Mouse (Mus musculus) neural tube, embryonic 12.5 days (tissue): ENCODE data around the gene Dmd. TPM values are rescaled to one million over a fixed set of nuclear protein-coding genes. Genes with fewer than 3 reads are reported as not detected.

Experiments
- ATAC-seq: fragments of 200-750 bp; cut with Nextera tagmentation; 2 replicates; pipeline ENCODE4 v1.8.0; 2017; ENCODE audit warnings: low read depth, mild to moderate bottlenecking, moderate TSS enrichment, moderate library complexity; ENCODE audit not compliant: low FRiP score
- H3K27ac ChIP-seq: fragments of 300-500 bp; sonication (generic); 2 replicates; pipeline ENCODE4 v1.5.1; 2016
- H3K27me3 ChIP-seq: fragments of 300-500 bp; sonication (generic); replicated peaks from 2 replicates; pipeline ENCODE4 v1.6.1; 2016; ENCODE audit warnings: mild to moderate bottlenecking
- H3K36me3 ChIP-seq: fragments of 300-500 bp; sonication (generic); 2 replicates; pipeline ENCODE4 v1.6.1; 2016; ENCODE audit warnings: mild to moderate bottlenecking
- H3K4me1 ChIP-seq: fragments of 300-500 bp; sonication (generic); 2 replicates; pipeline ENCODE4 v1.6.1; 2016
- H3K4me2 ChIP-seq: fragments of 300-500 bp; sonication (generic); replicated peaks from 2 replicates; pipeline ENCODE4 v1.6.1; 2016; ENCODE audit warnings: mild to moderate bottlenecking
- H3K4me3 ChIP-seq: fragments of 300-500 bp; sonication (generic); 2 replicates; pipeline ENCODE4 v1.5.1; 2016
- H3K9ac ChIP-seq: fragments of 300-500 bp; sonication (generic); 2 replicates; pipeline ENCODE4 v1.6.1; 2016; ENCODE audit warnings: mild to moderate bottlenecking
- H3K9me3 ChIP-seq: fragments of 300-500 bp; sonication (generic); 2 replicates; pipeline ENCODE4 v1.6.1; 2016; ENCODE audit warnings: mild to moderate bottlenecking
- WGBS: fragments of 180-500 bp; shearing (Covaris S2); methylation state at CpG from one replicate; pipeline ENCODE4 v1.1.7; 2016; 5-methylcytosine and 5-hydroxymethylcytosine counted together
- polyA plus RNA-seq: library from polyadenylated mRNA; unstranded; fragments of >200 nt; fragmentation: Nextera tagmentation; extraction: Ambion mirVana; gene quantifications from 2 replicates; pipeline ENCODE4 v1.2.1, GENCODE M21; 2016

Dmd gene
- polyA plus RNA-seq, 1 experiment from 2014 or later, result 21.3 TPM

DNA sequence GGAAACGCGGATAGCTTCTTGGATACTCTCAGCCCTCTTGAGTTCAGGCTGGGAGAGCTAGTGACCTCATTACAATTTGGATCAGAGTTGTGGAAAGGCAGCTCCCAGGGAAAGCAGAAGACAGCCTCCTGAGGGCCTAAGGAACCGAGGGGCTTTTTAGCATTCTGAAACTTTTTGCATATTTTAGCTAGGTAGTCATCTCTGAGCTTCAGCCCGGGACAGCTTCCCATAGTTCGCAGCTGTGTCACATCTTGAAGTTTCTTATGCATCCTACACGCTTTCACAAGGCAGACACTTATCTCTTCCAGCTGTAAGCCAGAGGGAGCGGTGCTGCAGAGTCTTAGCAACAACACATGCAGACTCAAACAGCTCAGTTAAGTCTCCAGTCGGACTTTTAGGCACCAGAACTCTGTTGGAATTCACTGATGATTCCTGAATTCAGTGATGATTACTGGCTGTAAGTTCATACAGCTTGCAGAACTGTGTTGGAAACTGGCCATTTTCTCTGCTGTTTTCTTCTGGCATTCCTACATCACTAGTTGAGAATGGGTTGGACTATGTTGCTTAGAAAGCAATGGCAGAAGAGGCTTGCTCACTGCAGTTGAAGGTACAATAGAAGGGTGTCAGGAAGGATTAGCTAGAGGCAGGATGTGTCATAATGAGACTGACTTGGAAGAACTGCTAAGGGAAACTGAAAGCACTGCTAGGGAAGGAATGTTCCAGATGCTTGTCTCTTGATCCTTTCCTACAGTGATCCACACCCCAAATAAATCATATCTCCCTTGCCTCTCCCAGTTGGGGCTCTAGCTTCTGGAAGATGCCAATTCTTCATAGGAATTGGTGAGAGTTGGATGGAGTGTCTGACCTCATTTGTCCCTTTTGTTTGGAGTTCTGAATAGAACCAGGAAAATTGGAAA lies 2135.8 kb downstream of the Dmd start:
- ATAC-seq, result no peak
- H3K36me3 ChIP-seq, result no peaks in the 10 kb centered on the region
- H3K4me1 ChIP-seq, result no peaks in the 10 kb centered on the region
- no peak overlapping the region for H3K27ac ChIP-seq
- H3K27me3 ChIP-seq, result no peaks in the 10 kb centered on the region
- H3K9ac ChIP-seq, result no peak overlapping the region
- no peaks in the 10 kb centered on the region for H3K9me3 ChIP-seq
- no peak overlapping the region for H3K4me2 ChIP-seq
- 74% methylated on average over 8 of the region's 8 CpGs for WGBS
- H3K4me3 ChIP-seq, result no peak overlapping the region

- Histone ChIP-seq H3K27me3 (no peaks in the 10 kb centered on the region), H3K36me3 (no peaks in the 10 kb centered on the region), H3K4me2 (no peak overlapping the region), H3K4me3 (no peak overlapping the region), H3K9me3 (no peaks in the 10 kb centered on the region), H3K27ac (no peak overlapping the region), H3K4me1 (no peaks in the 10 kb centered on the region), H3K9ac (no peak overlapping the region)
- WGBS, result 66% methylated on average over 7 of the region's 7 CpGs
- ATAC-seq, result no peak
Observed at GRCm38 (mm10) chrX:85089506-85089905, 2140.8 kb downstream of the Dmd start.

DNA sequence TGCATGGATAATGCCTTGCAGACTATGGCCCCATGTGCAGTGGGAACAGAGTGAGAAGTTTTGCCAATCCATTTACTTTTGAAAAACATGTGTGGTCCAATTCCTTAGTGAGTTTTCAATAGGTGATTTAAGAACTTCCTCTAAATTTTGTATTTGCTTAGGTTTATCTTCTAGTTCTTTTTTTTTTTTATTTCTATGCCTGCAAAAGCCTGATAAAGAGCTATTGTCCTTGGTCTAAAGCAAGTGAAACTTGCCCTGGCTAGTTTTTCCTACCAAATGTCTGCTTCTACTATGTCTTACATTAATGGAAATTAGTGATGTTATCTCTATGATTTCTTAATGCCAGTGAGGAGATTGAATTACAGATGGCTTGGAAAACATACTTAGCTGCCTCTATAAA lies 2144.7 kb downstream of the Dmd start:
- no peak overlapping the region for H3K9ac ChIP-seq
- no peak overlapping the region for H3K4me3 ChIP-seq
- H3K36me3 ChIP-seq, result no peaks in the 10 kb centered on the region
- ATAC-seq, result no peak
- H3K4me1 ChIP-seq, result no peaks in the 10 kb centered on the region
- H3K27ac ChIP-seq, result no peak overlapping the region
- no peak overlapping the region for H3K4me2 ChIP-seq
- no peaks in the 10 kb centered on the region for H3K27me3 ChIP-seq
- no peaks in the 10 kb centered on the region for H3K9me3 ChIP-seq

GRCm38 (mm10) chrX:85098691-85099090 lies 2150.0 kb downstream of the Dmd start:
- Histone ChIP-seq H3K27ac (no peak overlapping the region), H3K4me3 (no peak overlapping the region), H3K4me1 (no peaks in the 10 kb centered on the region), H3K9ac (no peak overlapping the region), H3K4me2 (no peak overlapping the region), H3K27me3 (no peaks in the 10 kb centered on the region), H3K36me3 (no peaks in the 10 kb centered on the region), H3K9me3 (no peaks in the 10 kb centered on the region)
- no peak for ATAC-seq

- Histone ChIP-seq H3K9me3 (no peaks in the 10 kb centered on the region), H3K36me3 (no peaks in the 10 kb centered on the region), H3K27me3 (no peaks in the 10 kb centered on the region), H3K9ac (no peak overlapping the region), H3K4me3 (no peak overlapping the region), H3K4me1 (no peaks in the 10 kb centered on the region), H3K4me2 (no peak overlapping the region), H3K27ac (no peak overlapping the region)
- no peak for ATAC-seq
Observed at GRCm38 (mm10) chrX:85112418-85112817, 2163.7 kb downstream of the Dmd start.

GRCm38 (mm10) chrX:85132706-85133105 lies 2184.0 kb downstream of the Dmd start:
- no peak overlapping the region for H3K4me3 ChIP-seq
- no peak for ATAC-seq
- no peaks in the 10 kb centered on the region for H3K4me1 ChIP-seq
- no peak overlapping the region for H3K4me2 ChIP-seq
- no peaks in the 10 kb centered on the region for H3K9me3 ChIP-seq
- no peak overlapping the region for H3K9ac ChIP-seq
- H3K36me3 ChIP-seq, result no peaks in the 10 kb centered on the region
- 84% methylated on average over 3 of the region's 3 CpGs for WGBS
- H3K27me3 ChIP-seq, result no peaks in the 10 kb centered on the region
- H3K27ac ChIP-seq, result no peak overlapping the region

GRCm38 (mm10) chrX:85137293-85137692 lies 2188.6 kb downstream of the Dmd start:
- no peak for ATAC-seq
- H3K27ac ChIP-seq, result no peak overlapping the region
- no peak overlapping the region for H3K4me2 ChIP-seq
- H3K27me3 ChIP-seq, result no peaks in the 10 kb centered on the region
- H3K4me3 ChIP-seq, result no peak overlapping the region
- H3K36me3 ChIP-seq, result no peaks in the 10 kb centered on the region
- no peaks in the 10 kb centered on the region for H3K4me1 ChIP-seq
- H3K9me3 ChIP-seq, result no peaks in the 10 kb centered on the region
- 82% methylated on average over 5 of the region's 5 CpGs for WGBS
- no peak overlapping the region for H3K9ac ChIP-seq

DNA sequence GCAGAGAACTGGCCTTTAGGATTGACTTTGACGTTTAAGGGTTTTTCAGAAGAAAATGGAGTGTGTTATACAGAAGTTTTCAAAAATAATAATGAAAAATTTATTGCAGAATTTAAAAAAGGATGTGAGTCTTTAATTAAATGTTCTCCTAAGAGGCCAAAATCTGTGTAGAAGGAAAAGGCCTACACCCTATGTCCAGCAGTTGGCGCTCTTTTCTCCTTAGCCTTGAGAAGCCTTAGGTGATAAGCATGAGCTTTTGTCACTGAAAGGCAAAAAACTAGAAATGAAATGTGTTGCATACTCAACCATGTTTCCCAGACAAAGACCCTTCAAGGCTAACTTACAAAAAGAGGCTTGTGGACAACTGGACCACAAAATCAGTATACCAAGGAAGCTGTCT lies 2222.6 kb downstream of the Dmd start:
- no peak for ATAC-seq
- 66% methylated on average over 2 of the region's 2 CpGs for WGBS
- H3K4me1 ChIP-seq, result no peaks in the 10 kb centered on the region

GRCm38 (mm10) chrX:85187565-85187964 lies 2238.9 kb downstream of the Dmd start:
- Histone ChIP-seq H3K4me2 (no peak overlapping the region), H3K9ac (no peak overlapping the region), H3K27ac (no peak overlapping the region), H3K4me3 (no peak overlapping the region), H3K36me3 (no peaks in the 10 kb centered on the region), H3K27me3 (no peaks in the 10 kb centered on the region), H3K9me3 (no peaks in the 10 kb centered on the region), H3K4me1 (no peaks in the 10 kb centered on the region)
- ATAC-seq, result no peak
- 67% methylated on average over 2 of the region's 2 CpGs for WGBS

More for the DNA sequence above, 2222.6 kb downstream of the Dmd start:
- Histone ChIP-seq H3K9me3 (no peaks in the 10 kb centered on the region), H3K36me3 (no peaks in the 10 kb centered on the region), H3K27ac (no peak overlapping the region), H3K4me3 (no peak overlapping the region), H3K9ac (no peak overlapping the region), H3K27me3 (no peaks in the 10 kb centered on the region), H3K4me2 (no peak overlapping the region)

- H3K9ac ChIP-seq, result no peak overlapping the region
- H3K27ac ChIP-seq, result no peak overlapping the region
- H3K9me3 ChIP-seq, result no peaks in the 10 kb centered on the region
- no peaks in the 10 kb centered on the region for H3K4me1 ChIP-seq
- no peaks in the 10 kb centered on the region for H3K27me3 ChIP-seq
- no peaks in the 10 kb centered on the region for H3K36me3 ChIP-seq
- no peak overlapping the region for H3K4me3 ChIP-seq
- ATAC-seq, result no peak
- no peak overlapping the region for H3K4me2 ChIP-seq
Observed at GRCm38 (mm10) chrX:85193856-85194255, 2245.2 kb downstream of the Dmd start.

GRCm38 (mm10) chrX:85197688-85198087 lies 2249.0 kb downstream of the Dmd start:
- Histone ChIP-seq H3K36me3 (no peaks in the 10 kb centered on the region), H3K9me3 (no peaks in the 10 kb centered on the region), H3K27ac (no peak overlapping the region), H3K4me3 (no peak overlapping the region), H3K4me2 (no peak overlapping the region), H3K27me3 (no peaks in the 10 kb centered on the region), H3K4me1 (no peaks in the 10 kb centered on the region), H3K9ac (no peak overlapping the region)
- WGBS, result 87% methylated on average over 5 of the region's 5 CpGs
- no peak for ATAC-seq

DNA sequence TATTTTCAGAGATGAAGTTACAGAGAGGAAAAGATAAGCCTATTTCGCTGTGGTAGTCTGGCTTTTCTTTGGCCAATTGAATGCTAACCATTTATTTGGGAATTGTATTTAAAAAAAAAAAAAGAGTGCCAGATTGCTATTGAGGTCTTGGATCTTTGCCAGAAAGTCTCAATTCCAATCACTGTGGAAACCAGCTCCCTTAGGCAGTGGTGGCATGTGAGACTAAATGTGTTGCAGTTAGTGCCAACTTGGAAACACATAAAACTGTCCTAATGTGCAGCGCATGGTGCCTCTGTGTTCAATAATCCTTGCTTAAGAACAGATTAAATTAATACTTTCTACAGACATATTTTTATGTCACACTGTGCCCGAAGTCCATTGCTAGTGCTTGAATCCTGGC lies 2250.7 kb downstream of the Dmd start:
- WGBS, result 76% methylated on average over 3 of the region's 3 CpGs
- H3K9ac ChIP-seq, result no peak overlapping the region
- ATAC-seq, result no peak
- no peaks in the 10 kb centered on the region for H3K36me3 ChIP-seq
- H3K4me1 ChIP-seq, result no peaks in the 10 kb centered on the region
- no peak overlapping the region for H3K4me2 ChIP-seq
- no peak overlapping the region for H3K27ac ChIP-seq
- no peaks in the 10 kb centered on the region for H3K9me3 ChIP-seq
- H3K4me3 ChIP-seq, result no peak overlapping the region
- H3K27me3 ChIP-seq, result no peaks in the 10 kb centered on the region

GRCm38 (mm10) chrX:85207001-85207400 lies 2258.3 kb downstream of the Dmd start:
- no peaks in the 10 kb centered on the region for H3K4me1 ChIP-seq
- ATAC-seq, result no peak
- 84% methylated on average over 2 of the region's 2 CpGs for WGBS
- H3K4me2 ChIP-seq, result no peak overlapping the region
- no peak overlapping the region for H3K4me3 ChIP-seq
- H3K27me3 ChIP-seq, result no peaks in the 10 kb centered on the region
- no peak overlapping the region for H3K27ac ChIP-seq
- no peaks in the 10 kb centered on the region for H3K36me3 ChIP-seq
- H3K9ac ChIP-seq, result no peak overlapping the region
- H3K9me3 ChIP-seq, result no peaks in the 10 kb centered on the region
